Mouse (Mus musculus): Measurements from ENCODE around the gene Ccnt1. TPM values are rescaled to one million over a fixed set of nuclear protein-coding genes. Genes with fewer than 3 reads are reported as not detected.

Ccnt1 gene
- polyA plus RNA-seq, 1 experiment = 5.2 TPM

GRCm38 (mm10) chr15:98510438-98511385 is 60.0 kb downstream of the Ccnt1 start:
- peaks cover 3% of the 10 kb centered on the region; the same call in 1 of the 2 replicates for H3K4me1 ChIP-seq (ENCODE audit: control insufficient read depth, insufficient read depth, insufficient read length, low read length)
- 28% methylated on average over 25 of the region's 25 CpGs for WGBS
- no peaks in the 10 kb centered on the region for H3K36me3 ChIP-seq (ENCODE audit: control insufficient read depth, insufficient read depth, low read length)
- no peaks in the 10 kb centered on the region for H3K27me3 ChIP-seq (ENCODE audit: control insufficient read depth, insufficient read depth, low read length)
- peak overlapping the region; percentile 24 for H3K4me3 ChIP-seq (ENCODE audit: low read depth, low read length)
- TF ChIP-seq POLR2A (IDR thresholded peaks at IDR 0.05; ENCODE audit: low read depth, low read length) (no peak), CTCF (IDR thresholded peaks at IDR 0.05; ENCODE audit: extremely low read depth, insufficient read length, insufficient replicate concordance, low read depth, low read length) (peak; percentile 74)
- peak overlapping the region; percentile 13 for H3K27ac ChIP-seq (ENCODE audit: insufficient read depth, low read depth, low read length)

DNA sequence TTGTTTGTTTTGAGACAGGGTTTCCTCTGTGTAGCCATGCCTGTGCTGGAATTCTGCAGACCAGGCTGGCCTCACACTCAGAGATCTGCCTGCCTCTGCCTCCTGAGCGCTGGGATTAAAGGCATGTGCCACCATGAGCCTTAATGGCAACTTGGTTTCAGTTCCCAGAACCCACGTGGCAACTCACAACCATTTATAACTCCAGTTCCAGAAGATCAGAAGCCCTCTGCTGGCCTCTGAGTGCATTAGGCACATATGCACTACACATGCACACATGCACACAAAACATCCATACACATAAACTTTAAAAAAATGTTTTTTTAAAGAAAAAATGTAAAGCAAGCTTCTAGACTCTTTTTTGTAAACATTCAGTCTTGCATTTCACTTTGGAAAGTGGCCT is 61.3 kb downstream of the Ccnt1 start:
- no peaks in the 10 kb centered on the region for H3K36me3 ChIP-seq (ENCODE audit: control insufficient read depth, insufficient read depth, low read length)
- H3K4me3 ChIP-seq (ENCODE audit: low read depth, low read length) = no peak overlapping the region
- no peak for TF ChIP-seq CTCF (IDR thresholded peaks at IDR 0.05; ENCODE audit: extremely low read depth, insufficient read length, insufficient replicate concordance, low read depth, low read length)
- no peak for TF ChIP-seq POLR2A (IDR thresholded peaks at IDR 0.05; ENCODE audit: low read depth, low read length)
- H3K27me3 ChIP-seq (ENCODE audit: control insufficient read depth, insufficient read depth, low read length) = no peaks in the 10 kb centered on the region
- no peak overlapping the region for H3K27ac ChIP-seq (ENCODE audit: insufficient read depth, low read depth, low read length)
- 39% methylated on average over 2 of the region's 2 CpGs for WGBS
- peaks cover 3% of the 10 kb centered on the region; the same call in 1 of the 2 replicates for H3K4me1 ChIP-seq (ENCODE audit: control insufficient read depth, insufficient read depth, insufficient read length, low read length)

GRCm38 (mm10) chr15:98507321-98507720 is 63.4 kb downstream of the Ccnt1 start:
- Histone ChIP-seq H3K4me1 (ENCODE audit: control insufficient read depth, insufficient read depth, insufficient read length, low read length) (no peaks in the 10 kb centered on the region), H3K4me3 (ENCODE audit: low read depth, low read length) (no peak overlapping the region), H3K36me3 (ENCODE audit: control insufficient read depth, insufficient read depth, low read length) (no peaks in the 10 kb centered on the region), H3K27ac (ENCODE audit: insufficient read depth, low read depth, low read length) (no peak overlapping the region), H3K27me3 (ENCODE audit: control insufficient read depth, insufficient read depth, low read length) (0 out of 2 replicates have a peak, but pooled peaks cover 2% of the 10 kb centered on the region)
- no peak for TF ChIP-seq POLR2A (IDR thresholded peaks at IDR 0.05; ENCODE audit: low read depth, low read length)
- no peak for TF ChIP-seq CTCF (IDR thresholded peaks at IDR 0.05; ENCODE audit: extremely low read depth, insufficient read length, insufficient replicate concordance, low read depth, low read length)
- 78% methylated on average over 6 of the region's 6 CpGs for WGBS

DNA sequence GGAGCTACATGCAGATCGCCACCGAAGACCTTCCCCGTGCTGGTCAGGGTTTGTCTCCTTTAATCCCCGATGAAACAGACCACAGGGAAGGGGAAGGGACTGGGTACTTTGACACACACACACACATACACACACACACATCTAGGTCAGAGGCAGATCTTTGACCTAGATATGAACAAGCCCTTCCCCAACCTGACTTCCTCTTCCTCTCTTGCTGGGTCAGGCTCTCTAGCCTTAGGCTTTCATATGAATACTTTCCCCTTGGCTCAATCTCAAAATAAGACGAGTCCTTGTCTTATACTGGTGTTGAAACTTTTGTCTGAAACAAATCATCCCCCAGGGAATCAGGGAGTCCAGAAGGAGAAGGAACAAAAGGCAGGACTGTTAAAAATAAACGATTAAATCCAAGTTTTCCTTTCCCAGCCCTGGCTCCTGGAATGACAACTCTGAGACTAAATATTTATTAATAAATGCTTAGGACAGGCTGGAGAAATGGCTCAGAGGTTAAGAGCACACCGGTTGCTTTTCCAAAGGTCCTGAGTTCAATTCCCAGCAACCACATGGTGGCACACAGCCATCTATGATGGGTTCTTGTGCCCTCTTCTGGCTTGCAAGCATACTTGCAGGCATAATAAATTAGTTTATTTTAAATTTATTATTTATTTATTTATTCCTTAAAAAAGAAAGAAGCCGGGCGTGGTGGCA is 64.3 kb downstream of the Ccnt1 start:
- Histone ChIP-seq H3K4me3 (ENCODE audit: low read depth, low read length) (no peak overlapping the region), H3K4me1 (ENCODE audit: control insufficient read depth, insufficient read depth, insufficient read length, low read length) (no peaks in the 10 kb centered on the region), H3K27me3 (ENCODE audit: control insufficient read depth, insufficient read depth, low read length) (0 out of 2 replicates have a peak, but pooled peaks cover 2% of the 10 kb centered on the region), H3K36me3 (ENCODE audit: control insufficient read depth, insufficient read depth, low read length) (no peaks in the 10 kb centered on the region), H3K27ac (ENCODE audit: insufficient read depth, low read depth, low read length) (no peak overlapping the region)
- TF ChIP-seq POLR2A (IDR thresholded peaks at IDR 0.05; ENCODE audit: low read depth, low read length) (no peak), CTCF (IDR thresholded peaks at IDR 0.05; ENCODE audit: extremely low read depth, insufficient read length, insufficient replicate concordance, low read depth, low read length) (no peak)
- WGBS = 65% methylated on average over 9 of the region's 9 CpGs

GRCm38 (mm10) chr15:98504514-98504913 is 66.2 kb downstream of the Ccnt1 start:
- TF ChIP-seq CTCF (IDR thresholded peaks at IDR 0.05; ENCODE audit: extremely low read depth, insufficient read length, insufficient replicate concordance, low read depth, low read length) = peak; percentile 90; the same call in 1 of the 2 replicates
- TF ChIP-seq POLR2A (IDR thresholded peaks at IDR 0.05; ENCODE audit: low read depth, low read length) = no peak
- 11% methylated on average over 18 of the region's 18 CpGs for WGBS
- no peak overlapping the region for H3K4me3 ChIP-seq (ENCODE audit: low read depth, low read length)

GRCm38 (mm10) chr15:98503317-98503716 is 67.4 kb downstream of the Ccnt1 start:
- H3K4me3 ChIP-seq (ENCODE audit: low read depth, low read length) = no peak overlapping the region
- no peaks in the 10 kb centered on the region for H3K36me3 ChIP-seq (ENCODE audit: control insufficient read depth, insufficient read depth, low read length)
- no peak overlapping the region for H3K27ac ChIP-seq (ENCODE audit: insufficient read depth, low read depth, low read length)
- TF ChIP-seq CTCF (IDR thresholded peaks at IDR 0.05; ENCODE audit: extremely low read depth, insufficient read length, insufficient replicate concordance, low read depth, low read length) (no peak), POLR2A (IDR thresholded peaks at IDR 0.05; ENCODE audit: low read depth, low read length) (no peak)
- H3K4me1 ChIP-seq (ENCODE audit: control insufficient read depth, insufficient read depth, insufficient read length, low read length) = no peaks in the 10 kb centered on the region
- WGBS = 76% methylated on average over 3 of the region's 3 CpGs
- H3K27me3 ChIP-seq (ENCODE audit: control insufficient read depth, insufficient read depth, low read length) = 0 out of 2 replicates have a peak, but pooled peaks cover 2% of the 10 kb centered on the region

More at GRCm38 (mm10) chr15:98504514-98504913, 66.2 kb downstream of the Ccnt1 start:
- Histone ChIP-seq H3K27me3 (ENCODE audit: control insufficient read depth, insufficient read depth, low read length) (0 out of 2 replicates have a peak, but pooled peaks cover 2% of the 10 kb centered on the region), H3K27ac (ENCODE audit: insufficient read depth, low read depth, low read length) (no peak overlapping the region), H3K4me1 (ENCODE audit: control insufficient read depth, insufficient read depth, insufficient read length, low read length) (no peaks in the 10 kb centered on the region), H3K36me3 (ENCODE audit: control insufficient read depth, insufficient read depth, low read length) (no peaks in the 10 kb centered on the region)

Data from small intestine, adult 2 months (tissue).